Mouse (Mus musculus) layer of hippocampus, adult 2 months (tissue): Measurements from ENCODE around the gene Stk38. TPM values are rescaled to one million over a fixed set of nuclear protein-coding genes. Genes with fewer than 3 reads are reported as not detected.
A peak's percentile ranks its signal among the peaks of the same experiment; 100 is the strongest.

Experiments
- DNase-seq, 2 experiments: peaks; one replicate each; pipeline ENCODE4 v3.0.0; 2022; ENCODE audit warnings: low spot score in 2 of 2
- H3K27ac ChIP-seq: fragments of 200-600 bp; 2 replicates; pipeline ENCODE4 v1.8.1; 2022
- H3K4me3 ChIP-seq: fragments of 200-600 bp; 2 replicates; pipeline ENCODE4 v1.8.1; 2022; ENCODE audit warnings: mild to moderate bottlenecking
- CTCF ChIP-seq: fragments of 200-600 bp; conservative IDR thresholded peaks from 2 replicates; pipeline ENCODE4 v1.8.1; 2022; ENCODE audit warnings: antibody characterized with exemption, mild to moderate bottlenecking, moderate library complexity
- total RNA-seq, 2 experiments: library from RNA; stranded (reverse); gene quantifications; 2 replicates each; pipeline ENCODE4 v1.2.3; 2021

Gene Stk38
- total RNA-seq, 2 experiments from 2014 or later, result 50.4 to 65.6 TPM

GRCm38 (mm10) chr17:28990060-28990459 is 17.7 kb downstream of the Stk38 start:
- Histone ChIP-seq H3K4me3 (no peak overlapping the region), H3K27ac (no peak overlapping the region)
- no peak for TF ChIP-seq CTCF
- DNase-seq, result no peak

- DNase-seq, result no peak
- Histone ChIP-seq H3K4me3 (no peak overlapping the region), H3K27ac (no peak overlapping the region)
- TF ChIP-seq CTCF, result no peak
Measured at GRCm38 (mm10) chr17:28988996-28989395, 18.8 kb downstream of the Stk38 start.

- H3K27ac ChIP-seq, result no peak overlapping the region
- TF ChIP-seq CTCF, result no peak
- no peak for DNase-seq
- H3K4me3 ChIP-seq, result no peak overlapping the region
Measured at GRCm38 (mm10) chr17:28988291-28988690, 19.5 kb downstream of the Stk38 start.

- no peak for DNase-seq
- Histone ChIP-seq H3K4me3 (no peak overlapping the region), H3K27ac (no peak overlapping the region)
- peak; percentile 89 for TF ChIP-seq CTCF
Measured at GRCm38 (mm10) chr17:28987713-28988112, 20.1 kb downstream of the Stk38 start.

- no peak overlapping the region for H3K27ac ChIP-seq
- no peak for DNase-seq
- no peak overlapping the region for H3K4me3 ChIP-seq
- peak; percentile 74 for TF ChIP-seq CTCF
Measured at GRCm38 (mm10) chr17:28986833-28987232, 21.0 kb downstream of the Stk38 start.

GRCm38 (mm10) chr17:28984724-28985420 is 22.9 kb downstream of the Stk38 start:
- no peak for TF ChIP-seq CTCF
- no peak for DNase-seq
- no peak overlapping the region for H3K4me3 ChIP-seq
- H3K27ac ChIP-seq, result no peak overlapping the region

- DNase-seq, result no peak
- no peak overlapping the region for H3K4me3 ChIP-seq
- H3K27ac ChIP-seq, result no peak overlapping the region
- TF ChIP-seq CTCF, result no peak
Measured at GRCm38 (mm10) chr17:28982591-28982990, 25.2 kb downstream of the Stk38 start.

GRCm38 (mm10) chr17:28981081-28981480 is 26.7 kb downstream of the Stk38 start:
- DNase-seq, result peak in 1 of 2 experiments; percentile 13
- Histone ChIP-seq H3K4me3 (no peak overlapping the region), H3K27ac (no peak overlapping the region)
- no peak for TF ChIP-seq CTCF

GRCm38 (mm10) chr17:28979091-28979490 is 28.7 kb downstream of the Stk38 start:
- TF ChIP-seq CTCF, result no peak
- H3K4me3 ChIP-seq, result no peak overlapping the region
- DNase-seq, result no peak
- no peak overlapping the region for H3K27ac ChIP-seq

- no peak for TF ChIP-seq CTCF
- no peak overlapping the region for H3K4me3 ChIP-seq
- H3K27ac ChIP-seq, result no peak overlapping the region
- no peak for DNase-seq
Measured at GRCm38 (mm10) chr17:28970122-28970521, 37.7 kb downstream of the Stk38 start.

- TF ChIP-seq CTCF, result no peak
- no peak for DNase-seq
- Histone ChIP-seq H3K4me3 (no peak overlapping the region), H3K27ac (peak overlapping the region; percentile 43; the same call in 1 of the 2 replicates)
Measured at GRCm38 (mm10) chr17:28967021-28967610, 40.7 kb downstream of the Stk38 start.

- no peak for TF ChIP-seq CTCF
- Histone ChIP-seq H3K27ac (no peak overlapping the region), H3K4me3 (no peak overlapping the region)
- DNase-seq, result no peak
Measured at GRCm38 (mm10) chr17:28961596-28961995, 46.2 kb downstream of the Stk38 start.

GRCm38 (mm10) chr17:28960597-28960996 is 47.2 kb downstream of the Stk38 start:
- peak; percentile 64 for TF ChIP-seq CTCF
- Histone ChIP-seq H3K4me3 (no peak overlapping the region), H3K27ac (0 out of 2 replicates have a peak overlapping the region, but pooled peaks have one; percentile 20)
- peak in 1 of 2 experiments; percentile 19 for DNase-seq

- H3K4me3 ChIP-seq, result no peak overlapping the region
- no peak overlapping the region for H3K27ac ChIP-seq
- no peak for TF ChIP-seq CTCF
- DNase-seq, result no peak
Measured at GRCm38 (mm10) chr17:28954416-28954815, 53.4 kb downstream of the Stk38 start.
